Mouse (Mus musculus) kidney, postnatal 0 days (tissue): Measurements from ENCODE around the gene Tssk1. TPM values are rescaled to one million over a fixed set of nuclear protein-coding genes. Genes with fewer than 3 reads are reported as not detected.

Source experiments
- ATAC-seq: fragments of 200-750 bp; cut with Nextera tagmentation; replicated peaks from 2 replicates; pipeline ENCODE4 v1.8.0; 2017; ENCODE audit warnings: low read depth, moderate number of reproducible peaks, moderate TSS enrichment, moderate library complexity; ENCODE audit not compliant: low FRiP score
- DNase-seq: peaks from one replicate; pipeline ENCODE4 v3.0.0-alpha.2; 2016; ENCODE audit warnings: low spot score
- H3K27ac ChIP-seq: fragments of 300-500 bp; sonication (generic); 2 replicates; pipeline ENCODE4 v1.5.1; 2014; ENCODE audit warnings: mild to moderate bottlenecking
- H3K27me3 ChIP-seq: fragments of 300-500 bp; sonication (generic); 2 replicates; pipeline ENCODE4 v1.6.1; 2014; ENCODE audit warnings: low read length, mixed read lengths; ENCODE audit not compliant: insufficient read depth
- H3K36me3 ChIP-seq: fragments of 300-500 bp; sonication (generic); 2 replicates; pipeline ENCODE4 v1.6.1; 2014; ENCODE audit warnings: low read length, mixed read lengths; ENCODE audit not compliant: insufficient read depth
- H3K4me1 ChIP-seq: fragments of 300-500 bp; sonication (generic); replicated peaks from 2 replicates; pipeline ENCODE4 v1.6.1; 2014; ENCODE audit warnings: antibody characterized with exemption, low read length, mixed read lengths; ENCODE audit not compliant: insufficient read depth
- H3K4me2 ChIP-seq: fragments of 300-500 bp; sonication (generic); 2 replicates; pipeline ENCODE4 v1.6.1; 2014; ENCODE audit warnings: mild to moderate bottlenecking, low read length, moderate library complexity, mixed read lengths
- H3K4me3 ChIP-seq: fragments of 300-500 bp; sonication (generic); replicated peaks from 2 replicates; pipeline ENCODE4 v1.5.1; 2014; ENCODE audit warnings: low read depth, low read length
- H3K9ac ChIP-seq: fragments of 300-500 bp; sonication (generic); 2 replicates; pipeline ENCODE4 v1.6.1; 2014; ENCODE audit warnings: low read depth, low read length
- H3K9me3 ChIP-seq: fragments of 300-500 bp; sonication (generic); replicated peaks from 2 replicates; pipeline ENCODE4 v1.6.1; 2016; ENCODE audit warnings: low read length, inconsistent platforms, mixed read lengths
- CTCF ChIP-seq: IDR thresholded peaks from 2 replicates; pipeline ENCODE4 v1.5.1; 2016; ENCODE audit warnings: antibody characterized with exemption, low read depth, mild to moderate bottlenecking, moderate library complexity
- WGBS: fragments of 180-500 bp; shearing (Covaris S2); extraction: QIAGEN DNeasy Blood & Tissue Kit; methylation state at CpG from one replicate; pipeline ENCODE4 v1.1.7; 2014; 5-methylcytosine and 5-hydroxymethylcytosine counted together
- polyA plus RNA-seq: library from polyadenylated mRNA; unstranded; fragments of >200 nt; fragmentation: Nextera tagmentation; extraction: Ambion mirVana; gene quantifications from 2 replicates; pipeline ENCODE4 v1.2.1, GENCODE M21; 2015

The Tssk1 gene
- polyA plus RNA-seq, 1 experiment from 2014 or later, result 0.05 TPM

DNA sequence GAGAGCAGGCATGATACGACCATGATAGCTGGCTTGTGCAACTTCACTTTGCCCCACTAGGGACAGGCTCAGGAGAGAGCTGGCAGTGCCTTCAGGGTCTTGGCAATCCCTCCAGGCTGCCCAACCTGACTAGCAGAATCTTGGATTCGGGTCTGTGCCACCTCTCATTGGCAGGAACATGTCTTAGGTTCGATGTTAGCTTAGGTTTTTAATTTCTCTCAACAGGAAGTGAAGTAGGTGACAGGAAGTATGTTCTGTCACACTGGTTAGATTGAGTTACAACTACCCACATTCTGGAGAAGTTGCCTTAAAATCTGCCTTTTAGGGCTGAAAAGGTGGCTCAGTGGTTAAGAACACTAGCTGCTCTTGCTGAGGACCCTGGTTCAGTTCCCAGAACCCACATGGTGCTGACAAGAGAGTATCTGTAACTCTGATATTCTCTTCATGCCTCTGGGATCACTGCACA is 40.5 kb downstream of the Tssk1 start:
- 56% methylated on average over 3 of the region's 3 CpGs for WGBS
- DNase-seq, result no peak

DNA sequence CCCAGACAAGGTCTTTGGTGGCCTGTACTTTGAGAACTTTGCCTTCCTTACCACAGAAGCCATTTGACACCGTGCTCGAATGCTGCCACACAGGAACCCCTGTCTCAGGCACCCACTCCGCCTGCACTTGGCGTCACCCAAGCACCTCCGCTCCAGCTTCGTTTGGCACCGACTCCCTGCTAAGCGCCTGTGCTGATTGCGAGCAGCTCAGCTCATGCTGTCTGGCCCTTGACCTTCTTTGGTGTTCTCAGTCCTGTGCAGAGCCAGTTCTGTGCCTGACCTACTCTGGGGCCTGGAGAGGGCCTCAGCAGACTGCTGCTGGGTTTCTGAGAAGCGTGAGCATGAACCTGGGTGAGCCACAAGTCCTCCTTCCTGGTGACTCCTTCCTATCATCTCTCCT is 42.8 kb downstream of the Tssk1 start:
- no peak overlapping the region for H3K4me2 ChIP-seq
- H3K36me3 ChIP-seq, result no peaks in the 10 kb centered on the region
- ATAC-seq, result no peak
- no peak for TF ChIP-seq CTCF
- H3K4me3 ChIP-seq, result no peak overlapping the region
- H3K9me3 ChIP-seq, result no peaks in the 10 kb centered on the region
- no peaks in the 10 kb centered on the region for H3K4me1 ChIP-seq
- no peak overlapping the region for H3K9ac ChIP-seq
- H3K27ac ChIP-seq, result no peak overlapping the region
- H3K27me3 ChIP-seq, result no peaks in the 10 kb centered on the region
- WGBS, result 82% methylated on average over 10 of the region's 10 CpGs
- no peak for DNase-seq

More for the DNA sequence above, 40.5 kb downstream of the Tssk1 start:
- Histone ChIP-seq H3K27ac (no peak overlapping the region), H3K4me3 (no peak overlapping the region), H3K9ac (no peak overlapping the region), H3K27me3 (no peaks in the 10 kb centered on the region), H3K4me1 (no peaks in the 10 kb centered on the region), H3K36me3 (no peaks in the 10 kb centered on the region), H3K9me3 (no peaks in the 10 kb centered on the region), H3K4me2 (no peak overlapping the region)
- TF ChIP-seq CTCF, result no peak
- no peak for ATAC-seq

DNA sequence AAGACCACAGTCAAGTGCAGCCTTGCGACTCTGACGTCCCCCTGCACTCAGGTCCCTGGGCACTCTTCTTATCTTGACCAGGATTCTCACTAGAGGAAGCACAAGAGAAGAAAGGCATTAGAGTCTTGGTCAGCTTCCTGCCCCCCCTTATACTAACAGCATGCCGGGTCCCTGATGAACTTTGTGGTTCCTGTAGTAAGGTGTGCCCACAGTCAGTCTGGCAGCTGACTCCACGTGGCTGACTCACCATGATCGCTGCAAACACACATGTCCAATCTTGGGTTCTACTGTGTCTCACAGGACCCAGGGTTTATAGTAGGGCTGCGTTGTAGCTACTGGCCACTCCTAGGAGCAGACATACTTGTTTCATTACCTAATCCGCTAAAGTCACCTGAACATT is 44.2 kb downstream of the Tssk1 start:
- no peak for DNase-seq
- ATAC-seq, result no peak
- no peak for TF ChIP-seq CTCF

DNA sequence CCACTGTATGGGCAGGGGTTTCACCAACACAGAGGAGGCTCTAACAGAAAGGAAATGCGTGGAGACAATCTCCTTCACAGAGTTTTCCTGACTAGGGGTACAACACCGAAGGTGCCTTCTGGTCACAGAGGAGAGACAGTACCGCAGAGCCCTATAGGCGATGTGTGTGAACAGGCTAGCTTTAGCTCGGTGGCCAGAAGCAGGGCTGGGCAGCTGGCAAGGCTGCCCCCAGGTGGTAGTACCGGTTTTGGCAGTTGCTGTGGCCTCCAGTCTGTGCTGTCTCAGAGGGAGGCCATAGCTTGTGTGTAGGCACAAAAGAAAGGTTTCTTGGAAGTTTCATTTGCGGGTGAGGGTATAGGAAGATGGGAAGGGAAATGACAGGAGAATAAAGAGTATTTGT is 44.8 kb downstream of the Tssk1 start:
- no peaks in the 10 kb centered on the region for H3K4me1 ChIP-seq
- no peaks in the 10 kb centered on the region for H3K9me3 ChIP-seq
- H3K36me3 ChIP-seq, result no peaks in the 10 kb centered on the region
- H3K4me3 ChIP-seq, result no peak overlapping the region
- no peak overlapping the region for H3K9ac ChIP-seq
- no peaks in the 10 kb centered on the region for H3K27me3 ChIP-seq
- WGBS, result 12% methylated on average over 7 of the region's 7 CpGs
- H3K4me2 ChIP-seq, result no peak overlapping the region
- TF ChIP-seq CTCF, result peak; percentile 79
- H3K27ac ChIP-seq, result no peak overlapping the region
- ATAC-seq, result peak; percentile 90
- DNase-seq, result peak; percentile 74

More for the DNA sequence above, 44.2 kb downstream of the Tssk1 start:
- Histone ChIP-seq H3K9ac (no peak overlapping the region), H3K4me3 (no peak overlapping the region), H3K4me2 (no peak overlapping the region), H3K27ac (no peak overlapping the region), H3K9me3 (no peaks in the 10 kb centered on the region), H3K4me1 (no peaks in the 10 kb centered on the region), H3K36me3 (no peaks in the 10 kb centered on the region), H3K27me3 (no peaks in the 10 kb centered on the region)
- WGBS, result 81% methylated on average over 7 of the region's 7 CpGs

DNA sequence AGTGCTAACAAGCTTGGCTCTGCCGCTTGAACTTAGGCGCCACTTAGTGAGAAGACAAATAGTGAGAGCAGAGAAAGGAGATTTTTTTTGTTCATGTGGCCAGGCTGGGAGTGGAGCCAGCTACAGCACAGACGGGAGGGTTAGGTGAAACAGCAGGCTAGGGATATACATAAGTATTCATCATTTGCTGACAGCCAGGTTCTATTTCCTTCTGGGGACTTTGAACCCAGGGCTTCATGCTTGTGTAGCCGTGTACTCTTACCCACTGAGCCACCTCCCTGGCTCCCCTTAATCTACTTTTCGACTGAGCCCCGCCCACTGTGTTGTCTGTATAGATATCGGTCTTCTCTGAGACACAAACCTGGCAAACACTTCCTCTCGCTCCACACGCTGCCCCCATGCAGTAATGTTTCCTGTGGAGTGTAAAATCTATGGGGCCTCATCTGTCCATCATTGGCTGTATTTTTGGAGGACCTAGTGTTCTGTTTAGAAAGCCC is 45.3 kb downstream of the Tssk1 start:
- WGBS, result 57% methylated on average over 9 of the region's 9 CpGs
- Histone ChIP-seq H3K27me3 (no peaks in the 10 kb centered on the region), H3K9me3 (no peaks in the 10 kb centered on the region), H3K4me2 (no peak overlapping the region), H3K27ac (no peak overlapping the region), H3K4me3 (no peak overlapping the region), H3K4me1 (no peaks in the 10 kb centered on the region), H3K9ac (no peak overlapping the region), H3K36me3 (no peaks in the 10 kb centered on the region)
- TF ChIP-seq CTCF, result no peak
- peak; percentile 69 for ATAC-seq
- DNase-seq, result no peak

DNA sequence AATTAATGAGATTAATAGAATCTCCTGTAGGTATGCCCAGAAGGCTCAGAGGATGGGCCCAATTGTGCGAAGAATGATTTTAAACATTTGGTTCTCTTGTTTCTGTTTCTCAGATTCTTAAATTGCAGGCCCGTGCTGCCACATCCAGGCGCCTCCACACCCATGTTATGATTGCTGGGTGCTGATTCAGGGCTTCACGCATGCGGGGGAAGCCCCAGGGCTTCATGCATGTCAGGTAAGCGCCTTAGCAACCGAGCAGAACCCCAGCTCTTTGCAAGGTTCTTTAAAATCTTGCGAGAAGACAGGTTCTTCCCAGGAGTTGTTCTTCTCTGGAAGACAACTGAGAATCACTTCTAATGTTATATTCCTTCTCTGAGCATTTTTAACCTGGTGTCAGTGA is 49.4 kb downstream of the Tssk1 start:
- no peak for ATAC-seq
- no peak overlapping the region for H3K4me3 ChIP-seq
- H3K4me1 ChIP-seq, result no peaks in the 10 kb centered on the region
- DNase-seq, result no peak
- no peak overlapping the region for H3K27ac ChIP-seq
- H3K9me3 ChIP-seq, result no peaks in the 10 kb centered on the region
- H3K9ac ChIP-seq, result no peak overlapping the region
- 62% methylated on average over 8 of the region's 8 CpGs for WGBS
- no peaks in the 10 kb centered on the region for H3K36me3 ChIP-seq
- no peaks in the 10 kb centered on the region for H3K27me3 ChIP-seq
- H3K4me2 ChIP-seq, result no peak overlapping the region
- TF ChIP-seq CTCF, result no peak

DNA sequence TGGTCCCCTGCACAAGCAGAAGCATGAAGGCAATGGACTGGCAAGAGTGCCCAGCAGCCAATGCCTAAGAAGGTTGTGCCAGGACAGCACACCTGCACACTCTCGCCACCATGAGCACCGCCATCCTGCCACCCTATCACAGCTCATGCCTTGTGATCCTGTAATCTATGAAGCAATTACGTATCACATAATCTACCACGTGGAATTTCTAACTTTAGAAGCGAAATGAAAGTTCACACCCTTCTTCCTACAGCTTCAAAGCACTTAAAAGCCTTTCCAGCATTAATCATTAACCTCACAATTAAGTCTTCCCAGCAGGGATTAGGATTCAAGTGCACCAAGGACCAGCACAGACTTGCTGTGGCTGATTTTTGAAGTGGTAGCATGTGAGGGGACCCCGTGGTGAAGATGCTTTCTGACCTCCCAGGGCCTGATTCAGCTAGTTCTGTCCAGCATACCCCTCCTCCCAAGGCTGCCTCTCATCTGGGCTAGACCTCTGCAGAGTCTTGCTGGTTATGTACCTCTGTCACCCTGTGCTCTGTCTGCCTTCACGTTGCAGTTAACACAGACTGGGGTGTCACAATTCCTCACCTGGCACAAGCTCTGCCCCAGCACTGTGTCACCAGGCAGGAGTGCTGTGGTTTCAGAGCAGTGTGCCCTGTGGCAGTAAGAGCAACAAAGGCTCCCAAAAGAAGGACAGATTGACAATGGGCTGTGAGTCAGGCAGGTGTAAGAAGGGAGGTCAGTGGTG is 51.2 kb downstream of the Tssk1 start:
- Histone ChIP-seq H3K27me3 (no peaks in the 10 kb centered on the region), H3K4me3 (no peak overlapping the region), H3K4me1 (no peaks in the 10 kb centered on the region), H3K27ac (peak overlapping the region; percentile 71), H3K9ac (no peak overlapping the region), H3K36me3 (no peaks in the 10 kb centered on the region), H3K9me3 (no peaks in the 10 kb centered on the region), H3K4me2 (no peak overlapping the region)
- DNase-seq, result peak; percentile 28
- ATAC-seq, result peak; percentile 89
- 39% methylated on average over 7 of the region's 7 CpGs for WGBS
- no peak for TF ChIP-seq CTCF

Other genes starting within 250 kb of the Tssk1 start
- gene Ccdc74a, start 247.8 kb upstream of the Tssk1 start, polyA plus RNA-seq, result 8.1 and 8.6 TPM in 2 replicates
- 29.4 TPM in 2 replicates for gene Med15, start 161.3 kb upstream of the Tssk1 start, polyA plus RNA-seq
- 39.3 and 42.8 TPM in 2 replicates for gene Klhl22, start 134.6 kb upstream of the Tssk1 start, polyA plus RNA-seq
- gene Scarf2, start 96.9 kb upstream of the Tssk1 start, polyA plus RNA-seq, result 12.2 and 18.7 TPM in 2 replicates
- gene B830017H08Rik, start 61.1 kb upstream of the Tssk1 start, polyA plus RNA-seq, result 1.7 and 2.2 TPM in 2 replicates
- 131 and 147 TPM in 2 replicates for gene Car15, start 55.9 kb upstream of the Tssk1 start, polyA plus RNA-seq
- 2.8 and 3.4 TPM in 2 replicates for gene Gm20518, start 2.6 kb upstream of the Tssk1 start, polyA plus RNA-seq
- 57.8 and 65.4 TPM in 2 replicates for gene Dgcr2, start 4.3 kb downstream of the Tssk1 start, polyA plus RNA-seq
- not detected in 2 replicates for gene Tssk2, start 4.4 kb downstream of the Tssk1 start, polyA plus RNA-seq
- 27.6 and 28.1 TPM in 2 replicates for gene Ess2, start 17.1 kb downstream of the Tssk1 start, polyA plus RNA-seq
- gene Gsc2, start 20.8 kb downstream of the Tssk1 start, polyA plus RNA-seq, result 0.09 TPM in 1 of 2 replicates, not detected in the other
- 116 and 123 TPM in 2 replicates for gene Slc25a1, start 34.0 kb downstream of the Tssk1 start, polyA plus RNA-seq
- gene Vpreb2, start 86.2 kb downstream of the Tssk1 start, polyA plus RNA-seq, result not detected in 2 replicates
- 111 and 115 TPM in 2 replicates for gene Dgcr6, start 158.6 kb downstream of the Tssk1 start, polyA plus RNA-seq
- gene Prodh, start 196.0 kb downstream of the Tssk1 start, polyA plus RNA-seq, result 19.2 and 20.3 TPM in 2 replicates
- gene Rtn4r, start 233.4 kb downstream of the Tssk1 start, polyA plus RNA-seq, result 1.0 and 1.2 TPM in 2 replicates